Mouse (Mus musculus): ENCODE measurements at regions not wholly inside any gene's neighbourhood (a gene's known extent, or its start where the extent isn't known, plus 50 kb on each side); places are given as distances from the start of the nearest gene placed in this dataset.

DNA sequence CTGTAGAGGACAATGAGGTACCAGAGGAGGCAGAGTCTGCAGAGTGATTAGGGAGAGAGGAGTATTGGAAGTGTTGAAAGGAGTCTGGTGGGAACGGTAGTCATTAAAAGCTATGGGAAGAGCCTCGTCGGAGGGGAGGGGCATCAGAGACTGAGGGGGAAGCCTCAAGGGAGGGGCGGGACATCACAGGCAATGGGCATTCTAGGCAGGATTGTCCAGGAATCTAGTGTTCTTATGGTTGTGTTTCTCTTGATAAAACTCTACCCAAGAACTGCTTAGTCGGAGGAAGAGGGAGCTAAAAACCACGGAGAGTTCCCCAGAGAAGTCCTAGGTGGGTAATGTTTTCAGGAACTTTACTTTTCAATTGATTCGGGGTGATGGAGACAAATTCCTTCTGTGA lies 90.2 kb downstream of the Sec23ip start:
- no peak for TF ChIP-seq GATA1 (IDR thresholded peaks at IDR 0.05; ENCODE audit: low read length)

DNA sequence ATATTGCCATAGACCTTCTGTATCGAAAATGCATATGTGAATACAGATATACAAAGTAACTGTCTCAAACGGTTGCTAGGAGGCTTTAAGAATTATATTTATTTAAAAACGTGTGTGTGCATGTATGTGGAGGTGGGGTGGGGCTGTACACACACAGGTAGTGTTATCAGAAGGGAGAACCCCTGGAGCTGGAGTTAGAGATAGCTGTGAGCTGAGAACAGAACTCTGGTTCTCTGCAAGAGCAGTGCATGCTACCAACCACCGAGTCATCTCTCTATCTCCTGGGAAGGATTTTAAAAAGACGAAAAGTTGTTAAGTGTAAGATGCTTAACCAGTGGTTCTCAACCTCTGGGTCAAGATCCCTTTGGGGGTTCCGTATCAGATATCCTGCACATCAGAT lies 91.7 kb downstream of the Sec23ip start:
- no peak for TF ChIP-seq GATA1 (IDR thresholded peaks at IDR 0.05; ENCODE audit: low read length)

DNA sequence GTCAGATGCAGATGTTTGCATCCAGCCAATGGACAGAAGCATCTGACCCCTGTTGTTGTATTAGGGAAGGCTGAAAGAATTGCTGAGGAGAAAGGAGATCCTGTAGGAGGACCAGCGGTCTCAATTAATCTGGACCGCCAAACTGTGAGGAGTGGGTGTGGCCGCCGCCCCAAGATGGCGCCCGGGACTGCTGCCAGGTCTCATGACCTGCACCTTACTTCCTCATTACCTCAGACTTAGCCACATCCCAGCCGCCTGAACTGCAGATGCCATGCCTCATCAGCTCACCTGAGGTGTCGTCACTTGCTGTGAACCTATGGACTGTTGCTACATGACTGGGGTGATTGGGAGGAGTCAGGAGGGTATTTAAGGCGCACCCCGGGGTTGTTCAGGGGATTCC lies 97.8 kb downstream of the Sec23ip start:
- no peak for TF ChIP-seq GATA1 (IDR thresholded peaks at IDR 0.05; ENCODE audit: low read length)

DNA sequence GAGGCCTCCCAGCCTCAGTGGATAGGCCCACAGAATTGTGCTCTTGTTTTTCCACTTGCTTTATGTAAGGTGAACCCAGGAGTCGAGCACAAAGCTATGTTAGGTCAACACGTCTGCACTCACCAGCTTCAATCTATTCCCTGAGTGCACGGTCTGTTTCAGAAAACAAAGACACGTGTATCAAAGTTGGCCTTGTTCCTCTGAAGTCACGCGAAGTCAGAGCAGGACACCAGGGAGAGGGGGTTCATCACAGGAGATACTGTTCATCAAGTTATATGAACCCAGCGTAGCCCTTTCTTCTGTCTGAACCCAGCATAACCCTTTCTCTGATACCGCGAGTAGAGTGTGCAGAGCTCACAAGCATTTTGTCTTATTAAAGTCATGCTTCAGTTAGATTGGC lies 98.8 kb downstream of the Sec23ip start:
- TF ChIP-seq GATA1 (IDR thresholded peaks at IDR 0.05; ENCODE audit: low read length) = no peak

DNA sequence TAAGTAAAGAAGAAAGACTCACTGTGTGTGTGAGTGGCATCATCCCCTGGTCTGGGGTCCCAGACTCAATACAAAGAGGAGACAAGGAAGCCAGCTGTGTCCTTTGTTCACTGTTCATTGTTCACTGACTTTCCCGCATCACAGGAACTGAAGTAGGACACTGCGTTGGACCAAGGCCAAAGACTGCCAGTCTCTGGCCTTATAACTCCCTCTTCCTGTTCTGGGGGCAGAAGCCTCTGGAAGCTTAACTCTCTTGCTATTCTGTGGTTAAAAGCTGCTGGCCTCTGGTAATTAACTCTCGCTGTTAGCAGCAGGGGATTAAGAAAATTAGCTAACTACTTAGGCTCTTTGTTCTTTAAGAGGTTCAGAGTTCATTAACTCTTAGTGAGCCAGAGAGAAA lies 104.5 kb downstream of the Sec23ip start:
- TF ChIP-seq GATA1 (IDR thresholded peaks at IDR 0.05; ENCODE audit: low read length) = no peak

DNA sequence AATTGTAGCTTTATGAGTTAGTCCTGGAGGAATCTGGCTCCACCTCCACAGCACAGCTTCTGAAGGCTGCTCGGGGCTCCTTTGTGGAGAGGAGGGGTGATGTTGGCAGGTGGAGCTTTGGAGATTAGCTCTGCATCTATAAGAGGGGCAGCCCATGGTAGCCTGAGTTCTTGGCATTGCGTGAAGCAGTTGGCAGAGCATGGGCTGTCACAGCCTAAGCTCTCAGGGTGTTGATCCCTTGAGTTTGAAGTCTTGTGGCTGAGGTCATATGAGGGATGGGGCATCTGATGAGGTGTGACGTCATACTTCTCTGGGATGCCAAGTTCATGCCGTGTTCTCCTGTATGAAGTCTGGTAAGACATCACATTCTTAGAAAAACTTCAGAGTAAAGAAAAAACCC lies 109.5 kb downstream of the Sec23ip start:
- no peak for TF ChIP-seq GATA1 (IDR thresholded peaks at IDR 0.05; ENCODE audit: low read length)

DNA sequence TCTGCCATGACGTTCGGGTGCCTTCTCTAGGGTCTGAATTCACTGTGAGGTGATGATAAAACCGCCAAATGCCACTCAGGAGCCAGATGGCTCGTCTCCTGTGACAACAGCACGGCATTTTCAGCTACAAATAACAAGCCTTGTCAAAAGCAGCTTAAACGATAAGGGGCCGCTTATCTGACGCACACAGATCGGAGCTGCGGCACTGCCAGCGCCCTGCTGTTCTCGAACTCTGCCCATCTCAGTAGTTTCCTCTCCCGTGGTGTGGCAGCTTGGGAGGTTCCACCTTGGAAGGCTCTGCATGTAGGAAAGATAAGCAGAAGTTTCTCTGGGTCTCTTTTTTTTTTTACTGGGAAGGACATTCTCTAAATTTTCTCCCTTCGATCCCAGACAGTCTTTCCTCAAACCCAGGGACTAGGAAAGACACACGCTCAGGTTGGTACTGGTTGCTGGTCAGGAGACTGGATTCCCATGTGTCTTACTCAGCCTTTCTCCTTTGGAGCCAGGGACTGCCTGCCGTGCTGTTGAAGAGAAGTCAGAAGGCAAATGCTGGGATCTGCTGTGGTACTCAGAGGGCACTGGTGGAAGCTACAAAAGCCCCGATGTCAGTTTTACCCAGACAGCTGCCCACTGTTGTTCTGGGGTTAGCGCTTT lies 110.1 kb downstream of the Sec23ip start:
- TF ChIP-seq GATA1 (IDR thresholded peaks at IDR 0.05; ENCODE audit: low read length) = peak; percentile 63

DNA sequence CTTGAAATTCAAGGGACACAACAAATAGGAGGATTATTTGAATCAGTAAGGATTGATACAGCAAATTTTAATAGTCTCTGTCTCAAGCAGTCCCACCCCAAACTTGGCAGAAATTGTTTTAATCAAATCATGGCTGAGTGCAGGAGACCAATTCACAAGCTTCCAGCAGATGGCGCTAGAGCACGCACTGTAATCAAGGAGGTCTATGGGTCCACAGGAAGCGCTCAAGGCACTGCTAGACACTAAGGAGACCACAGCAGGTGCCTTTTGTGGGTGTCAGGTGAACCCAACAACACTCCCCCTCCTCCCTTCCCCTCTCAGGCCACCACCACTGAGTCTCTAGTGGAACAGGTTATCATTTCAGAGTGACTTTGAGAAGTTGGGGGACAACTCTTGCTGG lies 115.4 kb downstream of the Sec23ip start:
- TF ChIP-seq GATA1 (IDR thresholded peaks at IDR 0.05; ENCODE audit: low read length) = no peak

DNA sequence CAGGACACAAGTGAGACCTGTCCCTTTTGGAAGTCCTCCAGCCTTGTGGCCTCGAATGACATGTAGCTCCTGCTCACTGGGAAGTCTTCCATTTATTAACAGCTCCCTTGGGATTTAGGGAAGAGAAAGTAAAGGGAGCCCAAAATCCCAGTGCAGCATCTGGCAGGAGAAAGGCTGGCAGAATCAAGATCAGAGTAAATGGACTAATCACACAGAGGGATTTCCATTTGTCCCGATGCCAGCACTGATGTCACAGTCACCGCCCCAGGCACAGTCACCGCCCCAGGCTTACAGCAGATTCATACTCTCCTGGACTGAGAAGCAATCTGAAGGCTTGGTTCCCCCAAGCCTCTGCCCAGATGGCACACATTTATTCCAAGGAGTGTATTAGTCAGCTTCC lies 116.0 kb downstream of the Sec23ip start:
- no peak for TF ChIP-seq GATA1 (IDR thresholded peaks at IDR 0.05; ENCODE audit: low read length)

DNA sequence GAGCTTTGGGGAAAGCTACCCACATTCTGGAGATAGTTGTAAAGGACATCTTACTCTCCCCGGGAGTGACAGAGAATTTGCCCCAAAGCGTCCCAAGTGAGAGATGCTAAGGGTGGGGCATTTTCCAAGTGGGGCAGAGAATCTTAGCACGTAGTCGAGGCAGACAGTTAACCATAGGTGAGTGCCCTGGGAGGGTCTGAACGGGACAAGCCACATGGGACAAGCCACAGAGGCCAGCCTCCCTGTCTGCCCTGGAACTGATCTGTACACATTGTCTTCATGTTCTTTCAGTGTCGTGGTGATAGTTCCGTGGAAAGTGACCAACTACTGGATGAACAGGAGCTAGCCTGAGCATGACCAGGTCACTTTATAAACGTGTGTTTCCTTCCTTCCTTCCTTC lies 116.6 kb downstream of the Sec23ip start:
- no peak for TF ChIP-seq GATA1 (IDR thresholded peaks at IDR 0.05; ENCODE audit: low read length)

DNA sequence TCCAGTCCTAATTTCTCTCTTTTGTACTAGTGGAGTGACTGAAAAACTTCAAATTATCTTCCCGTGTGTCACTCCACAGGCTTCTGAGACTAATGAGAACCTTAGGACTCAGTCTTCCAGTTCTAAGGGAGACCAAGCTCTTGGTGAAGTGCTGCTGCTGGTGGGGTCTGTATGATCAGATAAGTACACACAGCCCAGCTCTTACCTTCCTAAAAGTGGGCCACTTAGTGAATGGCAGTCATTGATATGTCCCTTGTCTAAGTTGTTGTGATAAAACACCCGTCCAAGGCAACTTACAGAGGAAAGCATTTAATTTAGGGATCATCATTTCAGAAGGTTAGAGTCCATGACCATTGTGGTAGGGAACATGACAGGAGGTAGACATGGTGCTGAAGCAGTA lies 124.1 kb downstream of the Sec23ip start:
- no peak for TF ChIP-seq GATA1 (IDR thresholded peaks at IDR 0.05; ENCODE audit: low read length)

DNA sequence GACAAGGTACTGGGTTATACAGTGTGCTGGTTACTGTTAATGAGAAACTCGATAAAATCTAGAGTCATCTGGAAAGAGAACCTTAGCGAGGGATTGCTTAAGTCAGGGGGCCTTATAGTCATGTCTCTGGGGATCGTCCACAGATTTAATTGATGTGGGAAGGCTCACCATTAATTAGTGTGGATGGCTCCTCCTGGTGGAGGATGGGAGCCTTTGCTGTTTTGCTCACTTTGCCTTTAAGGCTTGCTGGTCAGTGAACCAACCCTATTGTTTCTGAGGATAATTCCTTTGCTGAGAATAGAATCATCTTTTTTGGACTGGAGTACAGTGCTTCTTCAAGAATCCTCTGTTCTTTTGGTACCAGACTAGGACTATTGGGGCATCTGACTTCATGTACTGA lies 139.3 kb downstream of the Sec23ip start:
- no peak for TF ChIP-seq GATA1 (IDR thresholded peaks at IDR 0.05; ENCODE audit: low read length)

DNA sequence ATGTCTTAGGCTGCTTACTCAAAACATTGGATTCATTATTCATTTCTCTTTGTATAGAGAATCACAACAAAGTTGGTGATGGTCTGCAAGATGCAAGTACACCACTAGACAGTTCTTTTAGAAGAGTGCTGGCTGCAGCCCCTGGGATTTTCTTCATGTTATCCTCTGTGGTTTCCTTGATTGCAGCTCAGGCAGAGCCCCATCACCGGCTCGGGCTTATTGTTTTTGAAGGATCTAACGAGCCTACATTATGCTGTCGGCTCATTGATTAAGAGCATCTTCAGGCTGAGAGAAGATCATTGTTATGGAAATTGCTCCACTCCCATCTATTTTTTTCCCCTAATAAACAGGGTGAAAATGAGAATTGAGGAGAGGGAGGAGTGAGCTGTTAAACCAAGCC lies 140.8 kb downstream of the Sec23ip start:
- no peak for TF ChIP-seq GATA1 (IDR thresholded peaks at IDR 0.05; ENCODE audit: low read length)

DNA sequence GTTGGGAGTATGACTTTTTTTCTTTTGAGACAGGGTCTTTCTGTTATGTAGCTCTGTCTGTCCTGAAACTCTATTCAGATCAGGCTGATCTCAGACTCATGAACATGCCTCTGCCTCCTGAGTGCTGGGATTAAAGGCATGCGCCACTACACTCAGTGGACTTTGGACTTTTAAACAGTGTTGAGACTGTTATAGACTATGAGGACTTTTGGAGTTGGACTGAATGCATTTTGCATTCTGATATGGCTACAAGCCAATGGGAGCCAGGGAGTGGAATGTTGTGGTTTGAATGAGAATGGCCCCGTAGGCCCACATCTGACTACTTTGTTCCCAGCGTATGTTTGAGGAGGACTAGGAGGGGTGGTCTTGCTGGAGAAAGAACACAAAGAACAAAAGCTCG lies 165.4 kb downstream of the Sec23ip start:
- TF ChIP-seq GATA1 (IDR thresholded peaks at IDR 0.05; ENCODE audit: low read length) = no peak

DNA sequence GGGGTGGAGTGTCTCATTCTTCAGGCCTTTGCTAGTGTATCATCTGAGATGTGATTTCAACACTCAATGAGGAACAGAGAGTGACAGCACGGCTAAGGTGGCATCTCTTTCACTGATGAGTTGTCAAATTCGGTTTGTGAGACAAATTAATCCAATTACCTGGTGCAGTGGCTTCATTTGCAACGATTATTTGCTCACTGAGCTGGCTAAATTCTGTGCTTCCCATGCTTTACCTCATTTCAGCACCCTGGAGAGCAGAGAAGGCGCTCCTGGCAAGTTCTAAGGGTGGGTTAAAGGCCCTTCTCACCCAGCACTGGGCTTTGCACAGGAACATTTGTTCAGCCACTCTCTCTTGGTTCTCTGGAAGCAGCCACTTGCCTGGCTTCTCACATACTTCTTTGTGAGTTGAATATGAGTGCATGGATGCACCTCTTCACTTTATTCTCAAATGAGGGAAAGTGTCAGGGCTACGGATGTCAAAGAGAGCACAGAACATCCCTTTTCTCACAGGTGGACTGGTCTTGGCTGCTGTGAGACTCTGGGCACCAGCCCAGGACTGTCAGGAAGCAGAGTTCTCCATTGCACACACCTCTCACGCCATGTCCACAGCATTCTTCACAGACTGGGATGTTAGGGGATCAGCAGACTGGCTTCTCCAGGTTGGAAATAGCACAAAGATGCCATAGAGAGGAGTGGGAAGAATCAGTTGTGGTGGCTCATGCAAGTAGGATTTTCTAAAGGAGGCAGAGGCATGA lies 193.4 kb downstream of the Sec23ip start:
- no peak for TF ChIP-seq GATA1 (IDR thresholded peaks at IDR 0.05; ENCODE audit: low read length)

DNA sequence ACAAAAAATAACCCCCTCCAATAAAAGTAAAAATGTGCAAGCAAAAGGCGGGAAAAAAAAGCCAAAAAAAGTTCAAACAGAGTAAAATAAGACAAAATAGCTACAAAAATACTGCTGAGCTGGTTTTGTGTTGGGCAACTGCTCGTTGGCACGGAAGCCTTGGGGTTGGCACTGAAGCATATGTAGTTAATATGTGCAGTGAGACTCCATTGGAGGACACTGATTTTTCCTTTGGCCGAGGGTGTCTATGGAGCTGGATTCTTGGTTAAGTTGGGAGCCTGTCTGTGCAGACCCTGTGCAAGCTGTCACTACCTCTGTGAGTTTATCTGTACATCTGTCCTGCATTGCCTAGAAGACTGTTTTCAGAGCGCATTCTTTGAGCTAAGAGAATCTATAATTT lies 215.8 kb downstream of the Sec23ip start:
- TF ChIP-seq GATA1 (IDR thresholded peaks at IDR 0.05; ENCODE audit: low read length) = no peak

DNA sequence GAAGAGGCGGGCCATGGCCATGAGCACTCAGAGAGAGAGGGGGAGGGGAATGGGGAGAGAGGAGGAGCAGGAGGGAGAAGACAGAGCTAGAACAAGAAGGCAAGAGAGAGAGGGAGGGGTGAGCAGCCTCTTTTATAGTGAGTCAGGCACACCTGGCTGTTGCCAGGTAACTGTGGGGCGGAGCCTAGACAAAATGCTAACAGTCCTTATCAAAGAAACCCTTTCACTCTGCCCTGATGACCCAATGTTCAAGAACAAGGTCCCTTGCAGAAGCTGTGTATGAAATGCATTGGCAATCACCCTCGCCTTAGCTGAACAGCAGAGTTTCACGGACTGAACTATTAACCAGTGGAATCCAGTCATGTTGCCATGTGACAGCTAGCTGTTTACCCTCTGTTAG lies 235.2 kb downstream of the Sec23ip start:
- TF ChIP-seq GATA1 (IDR thresholded peaks at IDR 0.05; ENCODE audit: low read length) = no peak
